Mouse (Mus musculus) CD4-positive, CD25-positive, alpha-beta regulatory T cell, adult 2 months (primary cell): ENCODE data around the gene Jarid2.

Experiments used
- DNase-seq: peaks from one replicate; pipeline ENCODE4 v3.0.0-alpha.2; 2012; ENCODE audit warnings: low read depth, low spot score

The Jarid2 gene

GRCm38 (mm10) chr13:44915945-44916344 lies 186.7 kb downstream of the Jarid2 start:
- peak; percentile 23 for DNase-seq

- no peak for DNase-seq
Measured at GRCm38 (mm10) chr13:44917202-44917601, 187.9 kb downstream of the Jarid2 start.

- no peak for DNase-seq
Measured at GRCm38 (mm10) chr13:44918269-44918668, 189.0 kb downstream of the Jarid2 start.

- DNase-seq, result no peak
Measured at GRCm38 (mm10) chr13:44921095-44921494, 191.8 kb downstream of the Jarid2 start.

DNA sequence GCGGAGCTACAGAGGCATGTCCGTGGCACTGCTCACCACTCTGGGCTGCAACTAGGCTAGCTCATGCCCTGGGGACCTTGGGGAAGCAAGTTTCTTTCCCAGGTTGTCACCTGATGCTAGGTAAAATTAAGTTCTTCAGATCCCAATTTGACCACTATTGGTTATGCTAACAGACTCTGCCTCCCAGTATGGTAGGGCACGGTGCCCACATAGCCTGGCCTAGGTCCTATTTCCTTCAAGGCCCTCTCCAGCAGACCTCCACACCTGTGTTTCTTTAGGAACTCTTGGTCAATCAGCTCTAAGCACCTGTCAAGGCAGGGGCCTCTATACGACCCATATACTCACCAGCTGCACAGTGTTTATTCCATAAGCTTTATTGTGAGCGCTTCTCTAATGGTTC lies 192.4 kb downstream of the Jarid2 start:
- DNase-seq, result no peak

GRCm38 (mm10) chr13:44924042-44924441 lies 194.8 kb downstream of the Jarid2 start:
- DNase-seq, result no peak

- no peak for DNase-seq
Measured at GRCm38 (mm10) chr13:44925173-44925572, 195.9 kb downstream of the Jarid2 start.

DNA sequence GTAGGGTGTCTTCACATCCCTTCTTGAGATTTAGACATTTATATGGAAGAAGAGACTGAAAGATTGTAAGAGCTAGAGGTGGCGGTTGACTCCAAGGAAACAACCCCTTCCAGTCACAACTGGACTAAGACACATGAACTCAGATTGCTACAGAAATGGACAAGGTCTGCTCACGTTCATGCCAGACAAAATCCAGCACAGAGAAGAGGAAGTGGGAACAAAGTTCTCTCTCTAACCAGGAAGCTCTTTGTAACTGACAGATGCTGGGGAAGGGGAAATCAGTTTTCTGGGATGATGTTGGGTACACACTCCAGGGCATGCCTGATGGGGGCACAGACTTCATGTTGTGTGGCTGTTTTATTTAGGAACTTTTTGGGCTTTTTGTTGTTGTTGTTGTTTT lies 197.0 kb downstream of the Jarid2 start:
- no peak for DNase-seq

DNA sequence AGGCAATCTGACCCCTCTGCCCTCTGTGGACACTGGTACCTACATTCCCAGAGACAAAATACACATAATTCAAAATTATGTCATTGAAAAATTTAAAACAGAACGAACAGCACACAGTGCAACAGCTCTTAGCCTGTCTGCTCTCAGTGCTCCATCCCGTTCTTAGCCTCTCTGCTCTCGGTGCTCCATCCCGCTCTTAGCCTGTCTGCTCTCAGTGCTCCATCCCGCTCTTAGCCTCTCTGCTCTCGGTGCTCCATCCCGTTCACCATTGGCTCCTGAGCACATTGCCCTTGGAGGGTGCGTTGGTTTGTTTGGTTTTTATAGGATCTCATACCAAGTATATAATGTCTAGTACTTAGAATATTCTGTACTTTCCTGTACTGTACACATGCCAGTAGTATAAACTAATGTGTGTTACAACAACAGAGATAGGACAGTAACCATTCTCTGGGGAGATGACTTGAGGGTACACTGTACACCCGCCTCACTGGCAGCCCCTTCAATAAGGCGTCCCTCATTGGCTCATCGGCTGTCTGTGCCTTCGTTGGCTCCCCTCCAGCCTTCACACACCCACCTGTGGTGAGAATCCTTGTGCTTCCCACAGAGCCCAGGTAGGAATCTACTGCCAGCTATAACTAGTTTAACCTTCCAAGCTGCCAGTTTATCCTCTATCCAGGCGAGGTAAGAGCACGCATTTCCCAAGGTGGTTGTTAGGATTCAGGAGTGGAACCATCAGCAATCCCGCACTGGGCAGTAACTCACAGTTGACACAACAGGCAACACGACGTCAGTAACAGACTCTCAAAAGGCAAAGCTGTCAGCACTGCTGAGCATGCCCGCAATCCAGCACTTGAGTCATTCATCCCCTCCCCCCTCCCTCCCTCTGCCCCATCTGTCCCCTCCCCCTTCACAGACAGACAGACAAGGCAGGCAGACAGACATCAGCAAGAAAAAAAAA lies 203.3 kb downstream of the Jarid2 start:
- DNase-seq, result no peak

DNA sequence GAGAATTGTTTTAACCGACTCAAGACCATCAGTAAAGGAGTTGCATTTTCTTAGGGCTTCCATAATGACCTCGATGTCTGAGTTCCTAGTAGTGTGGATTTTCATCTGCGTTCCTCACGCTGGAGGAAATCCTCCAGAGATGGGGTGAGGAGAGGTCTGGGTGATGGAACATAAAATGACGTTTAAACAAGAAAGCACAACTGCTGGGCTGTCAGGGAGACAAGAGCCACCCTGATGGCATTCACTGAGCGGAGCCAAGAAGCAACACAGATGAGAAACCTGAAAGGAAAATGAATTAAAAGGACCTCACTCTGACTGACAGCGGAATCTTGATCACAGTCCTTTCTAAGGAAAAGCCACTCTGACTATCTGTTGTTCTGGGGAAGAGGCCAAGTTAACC lies 204.3 kb downstream of the Jarid2 start:
- DNase-seq, result no peak

DNA sequence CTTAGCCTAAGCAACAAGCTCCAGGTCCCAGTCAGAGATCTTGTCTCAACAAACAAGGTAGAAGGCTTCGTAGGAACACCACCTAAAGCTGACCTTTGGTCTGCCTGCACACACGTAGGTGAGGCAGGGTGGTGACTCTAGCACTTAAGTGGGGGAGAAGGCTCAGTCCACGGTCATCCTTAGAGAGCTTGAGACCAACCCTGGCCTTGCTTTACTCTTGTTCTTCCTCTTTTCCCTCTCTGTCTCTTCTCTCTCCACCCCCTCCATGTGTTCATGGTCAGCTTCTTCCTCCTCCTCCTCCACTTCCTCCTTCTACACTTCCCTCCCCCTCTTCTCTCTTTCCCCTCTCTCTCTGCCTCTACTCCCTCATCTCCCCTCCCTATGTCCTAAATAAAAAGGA lies 208.4 kb downstream of the Jarid2 start:
- no peak for DNase-seq

DNA sequence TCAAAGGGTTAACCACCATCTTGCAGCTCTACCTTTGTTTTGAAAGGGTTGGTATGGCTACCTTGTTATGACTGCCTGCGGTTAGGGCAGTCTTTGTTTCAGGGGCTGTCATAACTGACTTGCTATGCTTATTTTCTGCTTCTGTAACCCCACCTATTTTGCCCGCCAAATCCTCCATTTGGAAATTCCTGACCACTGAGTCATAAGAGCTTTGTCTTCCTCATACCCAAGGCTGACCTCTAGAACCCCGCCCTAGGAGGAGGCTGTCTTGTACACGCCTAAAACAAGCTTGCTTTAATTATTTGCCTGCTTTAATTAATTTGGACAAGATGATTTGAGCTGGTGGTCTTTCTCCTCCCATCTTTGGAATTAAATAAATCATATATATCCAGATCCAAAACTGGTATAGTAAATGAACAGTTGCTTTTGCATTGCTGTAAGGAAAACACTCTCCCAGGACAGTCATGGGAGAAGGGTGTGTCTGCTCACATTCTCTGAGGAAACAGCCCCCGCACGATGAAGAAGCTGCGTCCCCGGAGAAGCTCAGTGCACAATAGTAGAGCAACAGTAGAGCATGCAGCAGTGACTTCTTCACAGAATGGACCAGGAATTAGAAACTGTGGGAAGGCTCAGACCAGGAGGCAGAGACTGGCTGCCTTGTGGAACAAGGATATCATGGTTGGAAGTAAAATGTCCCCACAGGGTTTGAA lies 210.2 kb downstream of the Jarid2 start:
- DNase-seq, result no peak

- DNase-seq, result no peak
Measured at GRCm38 (mm10) chr13:44943618-44944017, 214.3 kb downstream of the Jarid2 start.

- DNase-seq, result no peak
Measured at GRCm38 (mm10) chr13:44946880-44947635, 217.8 kb downstream of the Jarid2 start.

DNA sequence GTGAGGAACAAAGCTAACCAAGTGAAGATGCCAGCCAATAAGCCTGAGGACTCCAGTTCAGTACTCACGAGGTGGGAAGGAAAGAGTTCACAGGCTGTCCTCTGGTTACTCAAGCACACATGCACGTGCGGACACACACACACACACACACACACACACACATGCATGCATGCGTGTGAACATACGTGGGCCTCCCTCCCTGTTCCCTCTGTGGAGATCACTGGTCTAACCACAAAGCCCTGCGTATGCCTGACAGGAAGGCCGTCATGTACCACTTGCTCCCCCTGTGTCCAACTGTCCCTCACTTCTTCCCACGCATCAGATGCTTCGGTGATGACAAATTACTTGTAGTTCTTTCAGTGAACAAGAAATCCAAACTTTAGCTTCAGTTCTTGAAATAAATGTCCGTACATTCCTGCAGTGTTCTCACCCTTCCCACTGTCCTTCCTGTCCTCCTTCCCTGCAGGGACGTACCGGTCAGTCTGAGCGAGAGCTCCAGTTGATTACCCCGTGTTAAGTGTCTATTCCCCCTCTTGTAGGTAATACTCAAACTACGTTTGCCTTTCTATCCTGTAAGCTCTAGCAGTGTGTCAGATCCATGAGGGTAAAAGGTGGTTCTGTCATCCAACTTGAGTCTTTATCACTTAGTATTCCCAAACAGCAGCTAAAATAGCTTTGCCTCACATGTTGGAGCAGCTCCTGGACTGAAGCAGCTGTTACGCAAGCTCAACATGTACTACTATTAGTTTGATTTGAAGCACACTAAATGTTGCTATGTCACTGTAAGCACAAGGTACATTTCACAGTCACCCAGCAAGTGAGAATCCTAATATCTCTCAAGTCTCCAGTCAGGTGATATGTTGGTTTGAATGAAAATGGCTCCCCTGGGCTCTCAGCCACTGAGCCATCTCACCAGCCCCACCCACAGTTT lies 219.3 kb downstream of the Jarid2 start:
- DNase-seq, result no peak

DNA sequence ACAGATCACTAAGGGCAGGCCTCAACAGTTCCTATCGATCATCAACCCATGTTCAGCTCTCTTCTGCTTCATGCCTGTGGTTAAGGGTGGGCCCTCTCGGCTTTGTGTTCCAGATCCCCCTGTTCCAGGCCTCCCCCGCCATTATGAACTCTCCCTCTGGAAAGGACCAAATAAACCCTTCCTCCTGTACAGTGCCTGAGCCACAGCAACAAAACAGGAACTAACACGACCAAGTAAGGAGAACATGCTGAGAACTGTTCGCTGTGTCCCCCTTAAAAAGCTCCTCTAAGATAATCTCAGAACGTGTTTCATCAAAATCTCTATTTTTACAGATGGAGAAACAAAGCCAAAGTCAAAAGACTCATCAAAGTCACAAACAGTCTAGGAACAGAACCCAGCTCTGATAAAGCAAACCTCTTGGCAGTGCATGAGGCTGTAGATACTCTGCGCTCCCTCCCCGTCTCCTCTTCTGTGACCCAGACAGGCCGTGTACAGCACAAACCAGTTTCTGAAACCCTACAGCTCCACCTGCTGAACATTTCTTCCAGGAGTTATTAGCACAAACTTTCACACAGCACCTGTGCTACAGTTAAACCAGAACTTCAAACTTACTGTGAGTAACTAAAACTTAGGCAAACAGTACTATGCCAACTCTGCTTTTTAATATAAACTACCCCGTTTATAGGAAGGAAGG lies 223.3 kb downstream of the Jarid2 start:
- DNase-seq, result peak; percentile 28

- DNase-seq, result no peak
Measured at GRCm38 (mm10) chr13:44953546-44954231, 224.4 kb downstream of the Jarid2 start.

DNA sequence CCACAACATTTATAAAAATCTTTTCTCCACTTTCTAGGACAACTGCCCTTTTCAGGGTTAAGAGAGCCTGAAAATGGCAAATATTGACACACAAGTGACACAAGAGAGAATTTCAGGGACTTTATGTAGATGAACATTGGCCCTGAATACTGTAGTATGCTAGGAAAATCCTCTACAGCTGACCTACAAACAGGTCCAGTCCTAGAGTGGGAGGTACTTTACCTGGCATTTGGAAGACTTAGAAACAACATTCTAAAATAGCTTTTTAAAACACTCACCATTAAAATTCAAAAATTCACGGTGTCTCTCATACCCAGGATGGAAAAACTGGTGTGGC lies 224.9 kb downstream of the Jarid2 start:
- DNase-seq, result no peak

- DNase-seq, result no peak
Measured at GRCm38 (mm10) chr13:44955781-44956180, 226.5 kb downstream of the Jarid2 start.

DNA sequence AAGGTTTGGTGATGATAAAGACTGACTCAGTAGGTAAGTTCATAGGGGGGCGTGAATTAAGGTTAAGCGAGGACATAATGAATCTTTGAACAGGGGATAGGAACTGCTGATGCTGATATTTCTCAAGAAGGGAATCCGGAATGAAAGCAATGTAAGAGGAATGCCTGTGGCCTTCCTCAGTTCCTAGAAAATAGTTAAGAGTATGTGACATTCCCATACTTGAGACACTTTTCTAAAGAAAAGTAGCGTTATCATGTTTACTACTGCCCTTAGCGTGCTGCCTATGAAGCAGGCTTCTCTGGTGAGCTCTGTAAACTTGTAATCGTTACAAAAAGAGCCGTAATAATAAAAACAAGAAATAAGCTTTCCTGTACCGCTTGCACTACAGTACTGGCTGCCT lies 227.8 kb downstream of the Jarid2 start:
- no peak for DNase-seq
